Mouse (Mus musculus) heart, embryonic 10.5 days (tissue): ENCODE measurements around the gene Smyd2. TPM values are rescaled to one million over a fixed set of nuclear protein-coding genes. Genes with fewer than 3 reads are reported as not detected.

Experiments used
- DNase-seq: peaks from one replicate; pipeline ENCODE4 v3.0.0-alpha.2; 2017; ENCODE audit warnings: low spot score
- H3K27ac ChIP-seq: fragments of 300-500 bp; sonication (generic); 2 replicates; pipeline ENCODE4 v1.5.1; 2016; ENCODE audit warnings: mild to moderate bottlenecking
- H3K27me3 ChIP-seq: fragments of 300-500 bp; sonication (generic); 2 replicates; pipeline ENCODE4 v1.6.1; 2016; ENCODE audit warnings: mild to moderate bottlenecking; ENCODE audit not compliant: poor library complexity, insufficient read depth, severe bottlenecking
- H3K36me3 ChIP-seq: fragments of 300-500 bp; sonication (generic); 2 replicates; pipeline ENCODE4 v1.6.1; 2016; ENCODE audit warnings: mild to moderate bottlenecking, moderate library complexity
- H3K4me1 ChIP-seq: fragments of 300-500 bp; sonication (generic); 2 replicates; pipeline ENCODE4 v1.6.1; 2016; ENCODE audit warnings: mild to moderate bottlenecking
- H3K4me3 ChIP-seq: fragments of 300-500 bp; sonication (generic); 2 replicates; pipeline ENCODE4 v1.5.1; 2016; ENCODE audit warnings: mild to moderate bottlenecking, moderate library complexity
- H3K9me3 ChIP-seq: fragments of 300-500 bp; sonication (generic); 2 replicates; pipeline ENCODE4 v1.6.1; 2016; ENCODE audit warnings: mild to moderate bottlenecking, moderate library complexity
- WGBS: fragments of 180-500 bp; shearing (Covaris S2); methylation state at CpG from one replicate; pipeline ENCODE4 v1.1.7; 2016; 5-methylcytosine and 5-hydroxymethylcytosine counted together
- polyA plus RNA-seq: library from polyadenylated mRNA; unstranded; fragments of >200 nt; fragmentation: Nextera tagmentation; extraction: Ambion mirVana; gene quantifications from 2 replicates; pipeline ENCODE4 v1.2.1, GENCODE M21; 2016

Gene Smyd2
- polyA plus RNA-seq, 1 experiment from 2014 or later = 129 TPM

DNA sequence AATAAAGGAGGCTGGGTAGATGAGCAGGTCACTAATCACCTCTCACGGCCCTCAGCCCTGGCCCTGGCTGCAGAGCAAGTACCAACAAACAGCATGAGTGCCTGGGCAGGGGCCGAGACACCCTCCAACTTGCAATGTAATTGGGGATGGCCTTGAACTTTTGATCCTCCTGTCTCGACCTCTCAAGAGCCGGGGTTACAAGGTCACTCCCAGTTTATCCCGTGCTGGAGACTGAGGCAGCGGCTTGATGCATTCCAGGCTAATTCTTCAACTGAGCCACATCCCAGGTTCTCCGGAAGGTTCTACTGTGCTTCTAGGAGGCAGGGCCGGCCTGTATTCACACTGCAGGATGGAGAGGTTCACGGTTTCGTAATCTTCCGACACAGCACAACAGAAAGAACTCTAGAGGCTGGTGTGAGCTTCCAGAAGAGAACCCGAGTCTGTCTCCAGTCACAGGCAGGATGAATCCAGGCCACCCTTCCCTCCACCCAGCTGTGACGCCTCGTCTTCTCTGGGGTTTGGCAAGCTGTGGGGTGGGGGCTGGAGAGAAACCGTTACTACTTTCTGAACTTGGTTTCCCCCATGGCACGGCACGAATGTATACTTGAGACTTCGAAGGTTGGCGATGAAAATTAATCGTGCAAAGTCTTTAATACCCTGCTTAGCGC, 8.9 kb downstream of the Smyd2 start:
- DNase-seq = no peak
- Histone ChIP-seq H3K36me3 (peaks cover 28% of the 10 kb centered on the region), H3K9me3 (no peaks in the 10 kb centered on the region), H3K27ac (peak overlapping the region; percentile 29; the same call in 1 of the 2 replicates), H3K4me3 (no peak overlapping the region), H3K27me3 (no peaks in the 10 kb centered on the region), H3K4me1 (peaks cover 89% of the 10 kb centered on the region)
- WGBS = 81% methylated on average over 21 of the region's 21 CpGs

DNA sequence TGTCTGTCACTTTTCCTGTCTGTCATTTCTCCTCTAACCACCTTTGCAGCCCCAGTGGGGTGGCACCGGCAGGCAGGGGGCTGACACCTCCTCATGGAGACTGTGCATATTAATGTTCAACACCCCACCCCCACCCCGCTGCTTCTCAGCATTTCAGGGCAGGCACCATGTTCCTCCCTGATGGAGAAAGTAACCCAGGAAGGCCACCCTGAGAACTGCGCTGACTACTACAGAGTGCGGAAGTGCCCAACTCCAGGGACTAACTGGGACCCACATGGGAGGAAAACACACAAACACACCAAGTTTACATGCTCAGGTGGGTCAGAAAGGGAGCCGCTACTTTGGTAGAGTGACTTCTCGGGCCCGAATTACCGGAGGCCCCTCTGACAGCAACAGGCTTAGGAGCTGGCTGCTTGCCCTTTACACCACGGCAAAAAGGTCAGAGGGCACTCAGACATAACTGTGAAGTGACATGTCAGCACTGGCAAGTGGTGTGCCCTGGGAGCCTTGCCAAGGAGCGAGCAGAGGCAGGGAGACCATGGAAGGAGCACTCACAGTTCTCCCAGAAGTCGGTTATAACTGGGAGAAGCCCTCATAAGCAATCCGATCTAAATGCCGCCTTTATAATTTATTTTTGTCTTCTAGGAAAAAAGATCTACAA, 11.3 kb downstream of the Smyd2 start:
- no peak for DNase-seq
- Histone ChIP-seq H3K9me3 (no peaks in the 10 kb centered on the region), H3K27me3 (no peaks in the 10 kb centered on the region), H3K4me1 (peaks cover 83% of the 10 kb centered on the region), H3K27ac (peak overlapping the region; percentile 70), H3K4me3 (peak overlapping the region; percentile 5; the same call in 1 of the 2 replicates), H3K36me3 (peaks cover 40% of the 10 kb centered on the region)
- WGBS = 46% methylated on average over 13 of the region's 13 CpGs

DNA sequence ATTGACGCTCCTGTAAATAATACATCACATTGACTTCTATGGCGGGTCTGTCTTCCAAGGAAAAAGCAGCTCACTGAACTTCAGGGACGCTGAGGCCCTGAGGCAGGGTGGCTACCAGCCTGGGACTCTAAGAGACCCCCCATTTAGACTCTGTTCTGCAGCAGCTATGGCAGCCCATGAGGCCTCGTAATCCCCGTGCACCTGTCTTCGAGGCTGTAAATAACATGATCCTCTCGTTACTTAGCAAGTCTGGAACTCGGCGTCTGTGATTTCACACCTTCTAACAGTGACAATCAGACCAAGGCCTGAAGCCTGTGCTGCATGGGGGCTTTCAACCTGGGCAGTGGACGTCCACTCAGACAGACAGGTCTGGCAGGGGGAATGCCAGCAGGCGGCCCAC, 19.0 kb downstream of the Smyd2 start:
- Histone ChIP-seq H3K4me1 (peaks cover 58% of the 10 kb centered on the region), H3K4me3 (no peak overlapping the region), H3K27me3 (no peaks in the 10 kb centered on the region), H3K36me3 (peaks cover 32% of the 10 kb centered on the region), H3K27ac (no peak overlapping the region; the same call in 1 of the 2 replicates), H3K9me3 (no peaks in the 10 kb centered on the region)
- DNase-seq = no peak
- WGBS = 77% methylated on average over 11 of the region's 11 CpGs

DNA sequence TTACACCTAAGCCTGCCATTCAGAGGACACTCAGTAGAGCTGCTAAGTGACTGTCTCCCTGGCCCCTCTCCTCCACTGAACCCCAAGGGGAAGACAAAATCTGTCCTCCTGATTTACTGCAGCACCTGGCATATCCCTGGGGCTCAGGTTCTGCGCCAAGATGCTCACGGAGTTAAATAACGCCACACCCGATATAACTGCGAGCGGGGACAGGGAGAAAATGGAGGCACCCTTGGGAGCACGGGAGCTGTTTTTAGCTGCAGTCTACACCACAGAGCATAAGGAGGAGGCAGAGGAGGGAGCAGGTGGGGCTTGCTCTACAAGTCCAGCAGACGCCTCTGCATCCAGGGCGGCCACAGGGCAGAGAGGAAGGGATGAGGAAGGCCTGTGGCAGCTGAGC, 19.8 kb downstream of the Smyd2 start:
- Histone ChIP-seq H3K27me3 (no peaks in the 10 kb centered on the region), H3K4me1 (peaks cover 54% of the 10 kb centered on the region), H3K27ac (no peak overlapping the region), H3K36me3 (peaks cover 30% of the 10 kb centered on the region), H3K4me3 (no peak overlapping the region), H3K9me3 (no peaks in the 10 kb centered on the region)
- WGBS = 93% methylated on average over 9 of the region's 9 CpGs
- no peak for DNase-seq

DNA sequence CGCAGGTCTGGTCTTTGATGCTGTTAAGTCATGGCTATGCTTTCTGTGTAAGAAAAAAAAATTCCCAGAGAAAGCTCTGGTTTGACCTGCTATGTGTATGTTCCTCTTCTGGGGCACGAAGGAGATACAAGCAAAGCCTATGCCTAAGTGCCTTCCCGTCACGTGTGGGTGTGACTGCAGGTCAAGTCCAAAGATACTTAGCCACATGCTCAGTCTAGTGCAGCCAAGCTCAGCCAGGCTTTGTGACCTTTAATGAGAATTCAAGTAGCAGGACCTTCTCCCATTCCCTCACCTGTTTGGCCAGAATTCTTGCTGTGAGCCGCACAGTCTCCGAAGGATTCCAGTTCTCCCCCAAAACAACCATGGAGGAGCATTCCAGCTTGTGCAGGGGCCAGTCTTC, 22.6 kb downstream of the Smyd2 start:
- H3K36me3 ChIP-seq = peaks cover 45% of the 10 kb centered on the region
- 79% methylated on average over 6 of the region's 6 CpGs for whole genome bisulfite sequencing
- DNase-seq = no peak

DNA sequence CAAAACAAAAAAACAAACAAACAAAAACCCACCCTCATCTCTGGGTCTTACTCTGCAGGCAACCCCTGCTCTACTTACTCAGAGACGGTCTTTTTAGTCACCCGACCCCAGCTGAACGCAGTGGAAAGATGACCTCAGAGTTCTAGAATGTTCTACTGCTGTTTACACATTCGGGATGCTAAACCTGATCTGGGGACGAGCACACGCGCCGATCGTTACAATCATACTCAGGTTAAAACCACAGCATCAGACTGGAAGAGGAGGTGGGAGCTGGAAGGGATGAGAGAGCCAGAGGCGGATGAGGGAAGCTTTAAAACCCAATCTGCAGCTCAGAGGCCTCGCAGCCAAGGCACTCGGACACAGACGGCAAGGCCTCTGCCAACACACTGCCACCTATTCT, 23.5 kb downstream of the Smyd2 start:
- Histone ChIP-seq H3K4me3 (no peak overlapping the region), H3K27ac (peak overlapping the region; percentile 4; the same call in 1 of the 2 replicates), H3K9me3 (no peaks in the 10 kb centered on the region), H3K36me3 (peaks cover 53% of the 10 kb centered on the region), H3K4me1 (peaks cover 51% of the 10 kb centered on the region), H3K27me3 (no peaks in the 10 kb centered on the region)
- no peak for DNase-seq
- 71% methylated on average over 13 of the region's 13 CpGs for WGBS

More for the DNA sequence above, 22.6 kb downstream of the Smyd2 start:
- H3K9me3 ChIP-seq = no peaks in the 10 kb centered on the region
- H3K27ac ChIP-seq = peak overlapping the region; percentile 60; the same call in 1 of the 2 replicates
- H3K4me3 ChIP-seq = no peak overlapping the region
- H3K27me3 ChIP-seq = no peaks in the 10 kb centered on the region
- peaks cover 49% of the 10 kb centered on the region for H3K4me1 ChIP-seq

DNA sequence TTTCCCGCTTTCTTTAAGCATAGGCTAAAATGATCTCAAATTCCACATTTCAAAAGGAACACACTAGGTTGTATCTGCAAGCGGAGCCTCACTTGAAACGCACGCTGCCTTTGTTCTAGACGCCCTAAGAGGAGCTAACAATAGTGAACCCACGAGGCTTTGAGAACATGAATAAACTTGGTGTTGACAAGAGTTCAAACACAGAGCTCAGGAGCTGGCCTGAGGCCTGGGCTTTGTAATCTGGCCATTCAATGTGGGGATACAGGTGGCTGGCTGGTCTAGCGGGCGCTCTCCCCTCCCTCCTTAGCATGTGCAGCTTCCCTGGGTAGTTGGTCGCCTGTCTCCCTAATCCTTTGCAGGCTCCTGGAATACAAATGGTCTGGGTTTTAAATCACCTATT, 24.3 kb downstream of the Smyd2 start:
- no peak overlapping the region for H3K27ac ChIP-seq

DNA sequence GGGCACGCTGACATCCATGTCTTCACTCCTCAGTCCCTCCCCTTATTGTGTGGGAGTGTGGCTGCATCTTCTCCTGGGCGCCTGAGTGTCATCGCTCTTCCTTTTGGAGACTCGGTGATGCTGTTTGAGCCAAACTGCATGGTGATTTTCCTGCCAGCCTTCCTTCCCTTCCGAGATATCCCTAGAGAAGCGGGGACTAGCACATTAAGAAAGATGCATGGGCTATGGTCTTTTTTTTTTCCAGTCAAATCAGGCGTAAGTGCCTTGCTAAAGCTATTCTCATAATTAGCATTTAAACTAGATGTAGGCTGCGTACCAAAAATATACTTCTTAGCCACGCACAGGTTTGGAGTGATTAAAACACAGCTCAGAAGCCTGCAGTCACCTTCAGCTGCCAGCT, 28.0 kb downstream of the Smyd2 start:
- Histone ChIP-seq H3K4me3 (no peak overlapping the region), H3K4me1 (peaks cover 35% of the 10 kb centered on the region), H3K27ac (no peak overlapping the region), H3K9me3 (no peaks in the 10 kb centered on the region), H3K27me3 (no peaks in the 10 kb centered on the region), H3K36me3 (peaks cover 64% of the 10 kb centered on the region)
- DNase-seq = no peak
- 89% methylated on average over 9 of the region's 9 CpGs for WGBS

More for the DNA sequence above, 24.3 kb downstream of the Smyd2 start:
- WGBS = 71% methylated on average over 9 of the region's 9 CpGs
- DNase-seq = no peak
- Histone ChIP-seq H3K4me3 (no peak overlapping the region), H3K9me3 (no peaks in the 10 kb centered on the region), H3K36me3 (peaks cover 61% of the 10 kb centered on the region), H3K27me3 (no peaks in the 10 kb centered on the region), H3K4me1 (peaks cover 44% of the 10 kb centered on the region)

DNA sequence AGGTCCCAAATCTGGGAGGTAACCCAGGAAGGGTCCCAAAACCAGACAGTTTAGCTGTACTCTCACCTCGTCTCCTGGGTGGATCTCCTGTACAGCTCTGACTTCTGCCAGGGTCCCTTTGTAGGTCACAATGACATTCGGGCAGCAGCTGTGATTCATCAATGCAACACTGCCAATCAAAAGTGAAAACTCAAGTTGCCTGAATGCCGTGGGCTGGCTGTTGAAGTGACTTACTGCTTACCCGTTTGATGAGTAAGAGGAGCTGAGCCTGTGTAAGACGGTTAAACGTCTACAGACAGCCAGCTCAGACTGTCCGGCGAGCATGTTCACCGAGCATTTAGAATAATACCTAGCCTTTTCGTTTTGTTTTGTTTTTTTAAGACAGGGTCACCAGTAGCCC, 33.4 kb downstream of the Smyd2 start:
- no peak overlapping the region for H3K4me3 ChIP-seq
- H3K27ac ChIP-seq = peak overlapping the region; percentile 67; the same call in 1 of the 2 replicates
- H3K36me3 ChIP-seq = peaks cover 56% of the 10 kb centered on the region
- H3K4me1 ChIP-seq = peaks cover 41% of the 10 kb centered on the region
- no peak for DNase-seq
- no peaks in the 10 kb centered on the region for H3K9me3 ChIP-seq
- WGBS = 56% methylated on average over 10 of the region's 10 CpGs
- no peaks in the 10 kb centered on the region for H3K27me3 ChIP-seq

DNA sequence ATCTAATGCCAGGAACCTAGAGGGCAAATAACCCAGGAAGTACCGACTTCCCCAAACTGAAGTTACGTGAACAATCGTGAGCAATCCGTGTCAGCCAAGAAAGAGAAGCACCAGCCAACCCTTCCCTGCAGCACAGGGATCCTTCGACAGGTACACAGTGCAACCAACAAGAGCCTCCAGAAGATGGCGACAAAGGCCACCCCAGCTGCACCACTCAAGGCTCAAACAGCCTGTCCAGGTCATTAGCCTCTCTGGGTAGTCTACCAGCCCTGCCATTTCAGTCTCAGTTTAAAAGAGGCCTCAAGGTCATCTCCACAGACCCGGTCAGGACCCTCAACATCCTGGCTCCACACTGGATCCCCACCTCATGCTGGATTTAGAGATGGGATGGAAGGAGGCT, 34.6 kb downstream of the Smyd2 start:
- Histone ChIP-seq H3K27ac (peak overlapping the region; percentile 67), H3K36me3 (peaks cover 45% of the 10 kb centered on the region)

DNA sequence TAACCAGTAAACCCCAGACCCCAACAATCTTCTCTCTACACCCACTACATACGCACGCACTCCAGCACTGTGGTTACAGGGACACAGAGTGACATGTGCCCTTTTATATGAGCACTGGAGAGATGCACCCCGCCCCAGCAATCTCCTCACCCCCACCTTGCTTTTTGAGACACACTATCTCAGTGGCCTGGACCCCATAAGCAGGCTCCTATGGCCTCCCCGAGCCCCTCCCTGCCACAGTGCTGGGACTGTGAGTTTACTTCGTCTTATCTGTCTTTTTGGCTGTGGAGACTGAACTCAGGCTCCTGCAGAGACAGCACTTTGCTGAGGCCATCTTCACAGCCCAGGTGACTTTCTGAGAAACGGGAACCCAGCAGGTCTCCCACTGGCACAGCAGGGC, 36.2 kb downstream of the Smyd2 start:
- peaks cover 48% of the 10 kb centered on the region for H3K36me3 ChIP-seq
- H3K27ac ChIP-seq = 0 out of 2 replicates have a peak overlapping the region, but pooled peaks have one; percentile 2
- peaks cover 43% of the 10 kb centered on the region for H3K4me1 ChIP-seq
- no peak for DNase-seq
- WGBS = 73% methylated on average over 6 of the region's 6 CpGs
- no peaks in the 10 kb centered on the region for H3K9me3 ChIP-seq
- H3K4me3 ChIP-seq = no peak overlapping the region
- H3K27me3 ChIP-seq = no peaks in the 10 kb centered on the region

More for the DNA sequence above, 34.6 kb downstream of the Smyd2 start:
- DNase-seq = peak; percentile 85
- no peaks in the 10 kb centered on the region for H3K9me3 ChIP-seq
- no peak overlapping the region for H3K4me3 ChIP-seq
- H3K4me1 ChIP-seq = peaks cover 50% of the 10 kb centered on the region
- H3K27me3 ChIP-seq = no peaks in the 10 kb centered on the region
- 35% methylated on average over 7 of the region's 7 CpGs for WGBS

DNA sequence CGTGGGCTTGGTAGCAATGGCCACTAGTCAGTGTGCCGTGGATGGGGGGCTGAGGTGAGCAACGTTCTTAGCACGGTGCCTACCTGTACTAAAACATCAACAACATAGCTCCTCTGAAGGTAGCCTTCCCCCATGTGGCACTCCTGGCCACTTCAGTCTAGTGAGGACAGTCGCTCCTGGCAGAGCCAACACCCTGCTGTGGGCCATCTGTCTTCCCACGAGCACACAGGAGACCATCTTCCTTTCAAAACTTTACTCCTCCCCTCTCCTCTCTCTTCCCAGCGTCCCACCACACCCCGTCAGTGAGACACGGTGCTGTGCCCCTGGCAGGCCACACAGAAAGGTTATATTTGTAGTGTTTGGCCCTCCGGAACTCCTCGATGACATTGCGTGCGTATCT, 37.2 kb downstream of the Smyd2 start:
- DNase-seq = no peak
- H3K4me1 ChIP-seq = peaks cover 43% of the 10 kb centered on the region
- H3K9me3 ChIP-seq = no peaks in the 10 kb centered on the region
- 0 out of 2 replicates have a peak overlapping the region, but pooled peaks have one; percentile 24 for H3K27ac ChIP-seq
- H3K4me3 ChIP-seq = no peak overlapping the region
- H3K27me3 ChIP-seq = no peaks in the 10 kb centered on the region
- H3K36me3 ChIP-seq = peaks cover 56% of the 10 kb centered on the region
- 74% methylated on average over 13 of the region's 13 CpGs for WGBS

DNA sequence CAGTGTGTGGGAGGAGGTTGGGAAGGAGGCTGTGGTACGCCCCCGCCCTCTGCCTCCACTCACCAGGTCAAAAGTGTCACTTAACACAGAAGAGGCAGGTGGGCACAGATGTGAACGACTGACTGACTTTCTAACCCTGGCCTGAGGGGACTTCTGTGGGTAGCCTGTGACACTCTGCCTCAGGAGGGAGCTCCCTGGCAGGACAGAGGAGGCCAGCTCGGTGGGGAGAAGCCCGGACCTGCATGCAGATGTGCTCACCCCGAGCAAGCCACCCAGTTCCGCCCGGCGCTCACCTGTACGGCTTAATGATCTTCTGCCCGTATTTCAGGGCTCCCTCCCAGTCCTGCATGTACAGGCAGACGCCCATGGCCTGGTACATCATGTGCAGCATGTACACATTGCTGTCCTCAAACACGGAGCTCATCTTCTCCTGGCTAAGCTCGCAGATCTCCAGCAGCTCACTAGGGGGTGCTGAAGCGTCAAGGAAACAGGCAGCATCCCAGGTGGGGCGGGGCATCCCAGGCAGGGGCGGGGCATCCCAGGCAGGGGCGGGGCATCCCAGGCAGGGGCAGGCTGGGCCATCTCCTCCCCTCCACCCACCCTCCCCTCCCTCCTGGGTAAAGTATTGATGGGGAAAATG, 38.5 kb downstream of the Smyd2 start:
- H3K4me3 ChIP-seq = no peak overlapping the region
- H3K36me3 ChIP-seq = peaks cover 59% of the 10 kb centered on the region
- 49% methylated on average over 17 of the region's 18 CpGs for WGBS
- peak overlapping the region; percentile 3; the same call in 1 of the 2 replicates for H3K27ac ChIP-seq
- H3K9me3 ChIP-seq = no peaks in the 10 kb centered on the region
- peaks cover 43% of the 10 kb centered on the region for H3K4me1 ChIP-seq
- H3K27me3 ChIP-seq = no peaks in the 10 kb centered on the region
- no peak for DNase-seq
